Mouse (Mus musculus): Measurements from ENCODE around the gene Lactb.
"Not testable (repeated sequence)": the region's sequence is repeated elsewhere in the genome, so short reads cannot be mapped to it uniquely, and the experiment has no call there.

Gene Lactb

GRCm38 (mm10) chr9:66922076-66922475, 53.2 kb downstream of the Lactb start:
- CTCF ChIA-PET, result no interaction called here

GRCm38 (mm10) chr9:66920488-66921279, 54.6 kb downstream of the Lactb start:
- CTCF ChIA-PET, result interaction anchor here (1.1 kb wide), 1 partner anchor 8 kb away, joined by 3 read pairs; no protein-coding TSS in a partner anchor

GRCm38 (mm10) chr9:66919981-66920380, 55.3 kb downstream of the Lactb start:
- CTCF ChIA-PET, result interaction anchor here (1.1 kb wide), 1 partner anchor 8 kb away, joined by 3 read pairs; no protein-coding TSS in a partner anchor

GRCm38 (mm10) chr9:66919382-66919971, 55.8 kb downstream of the Lactb start, which contains the start of gene Rab8b:
Gene Rab8b, minus strand, starts transcription at chr9:66919687.
- CTCF ChIA-PET, result no interaction called here

GRCm38 (mm10) chr9:66918672-66919330, 56.5 kb downstream of the Lactb start:
- CTCF ChIA-PET, result no interaction called here

GRCm38 (mm10) chr9:66917892-66918255, 57.4 kb downstream of the Lactb start:
- CTCF ChIA-PET, result interaction anchor here (0.6 kb wide), 1 partner anchor 125 kb away, joined by 3 read pairs; no protein-coding TSS in a partner anchor

- CTCF ChIA-PET, result no interaction called here
Measured at GRCm38 (mm10) chr9:66917216-66917891, 57.9 kb downstream of the Lactb start.

- CTCF ChIA-PET, result interaction anchor here (1.0 kb wide), 1 partner anchor 17 kb away, joined by 4 read pairs; no protein-coding TSS in a partner anchor
Measured at GRCm38 (mm10) chr9:66915869-66916785, 59.2 kb downstream of the Lactb start.

GRCm38 (mm10) chr9:66915401-66915800, 59.9 kb downstream of the Lactb start:
- CTCF ChIA-PET, result no interaction called here

GRCm38 (mm10) chr9:66914540-66914939, 60.7 kb downstream of the Lactb start:
- CTCF ChIA-PET, result no interaction called here

GRCm38 (mm10) chr9:66913254-66913934, 61.9 kb downstream of the Lactb start:
- CTCF ChIA-PET, result not testable (repeated sequence)

- CTCF ChIA-PET, result interaction anchor here (0.9 kb wide), 1 partner anchor 8 kb away, joined by 3 read pairs; no protein-coding TSS in a partner anchor
Measured at GRCm38 (mm10) chr9:66912304-66912703, 63.0 kb downstream of the Lactb start.

GRCm38 (mm10) chr9:66910677-66911076, 64.6 kb downstream of the Lactb start:
- CTCF ChIA-PET, result no interaction called here

GRCm38 (mm10) chr9:66909922-66910321, 65.4 kb downstream of the Lactb start:
- CTCF ChIA-PET, result no interaction called here

GRCm38 (mm10) chr9:66907746-66908397, 67.4 kb downstream of the Lactb start:
- CTCF ChIA-PET, result no interaction called here

- CTCF ChIA-PET, result no interaction called here
Measured at GRCm38 (mm10) chr9:66907126-66907525, 68.2 kb downstream of the Lactb start.

- CTCF ChIA-PET, result no interaction called here
Measured at GRCm38 (mm10) chr9:66905990-66906389, 69.3 kb downstream of the Lactb start.

All from spleen, embryonic (tissue).